Mouse (Mus musculus): ENCODE measurements at regions not wholly inside any gene's neighbourhood (a gene's known extent, or its start where the extent isn't known, plus 50 kb on each side); places are given as distances from the start of the nearest gene placed in this dataset.
A peak's percentile ranks its signal among the peaks of the same experiment; 100 is the strongest.
"Not testable (repeated sequence)": the region's sequence is repeated elsewhere in the genome, so short reads cannot be mapped to it uniquely, and the experiment has no call there.

DNA sequence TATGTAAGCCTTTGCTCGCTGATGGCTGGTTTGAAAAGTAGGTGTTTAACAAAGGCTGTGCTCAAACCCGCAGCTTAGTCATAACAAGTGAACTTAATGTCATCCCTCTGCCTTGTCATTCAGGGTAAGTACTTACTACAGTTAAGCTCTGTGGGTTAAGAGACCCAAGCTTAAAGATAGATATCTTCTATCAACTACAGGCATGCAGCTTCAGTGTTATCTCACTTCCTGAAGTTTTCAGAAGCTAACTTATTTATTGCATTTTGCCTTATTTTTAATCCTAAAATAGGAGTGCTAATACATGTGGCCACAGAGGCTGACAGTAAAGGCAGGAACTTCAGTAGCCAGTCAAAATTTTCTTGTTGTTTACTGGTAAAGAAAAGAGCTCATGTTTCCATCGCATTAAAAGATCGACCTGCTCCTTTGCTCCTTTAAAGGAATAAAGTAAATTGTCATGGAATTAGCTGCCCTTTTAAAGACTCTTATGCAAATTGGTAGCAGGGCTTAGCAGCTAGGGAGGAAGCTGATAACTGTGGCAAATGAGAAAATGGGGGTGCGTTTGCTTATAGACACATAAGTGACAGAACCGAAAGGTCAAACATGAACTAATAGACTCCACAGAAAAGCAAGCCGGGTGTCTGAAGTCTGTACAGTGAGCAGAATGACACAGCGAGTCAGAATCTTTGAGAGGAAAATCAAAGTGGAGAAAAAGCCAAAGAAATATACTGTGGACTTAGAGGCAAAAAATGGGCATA lies 55.9 kb upstream of the Inpp4b start:
- intact Hi-C loops (cut with DNase I) = no loop called here
- no peak for DNase-seq

DNA sequence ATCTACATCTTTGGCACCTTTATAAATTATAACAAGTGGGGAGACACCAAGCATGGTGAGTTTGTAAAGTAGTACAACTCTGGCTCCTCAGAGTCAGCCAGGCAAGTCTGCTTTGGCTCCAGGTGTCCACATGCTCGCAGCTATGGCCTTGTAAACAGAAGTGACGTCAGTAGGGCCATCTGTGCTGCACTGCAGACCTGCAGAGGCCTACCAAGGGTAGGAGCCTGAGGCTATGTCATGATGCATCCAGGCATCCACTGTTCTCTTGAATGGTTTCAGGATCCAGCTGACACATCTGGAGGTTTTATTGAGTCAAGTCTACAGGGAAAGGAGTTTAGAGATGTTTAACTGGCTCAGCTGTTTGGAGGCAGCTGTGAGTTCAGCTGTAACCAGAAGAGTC lies 82.3 kb upstream of the Inpp4b start:
- intact Hi-C loops (cut with DNase I) = no loop called here
- DNase-seq = no peak

DNA sequence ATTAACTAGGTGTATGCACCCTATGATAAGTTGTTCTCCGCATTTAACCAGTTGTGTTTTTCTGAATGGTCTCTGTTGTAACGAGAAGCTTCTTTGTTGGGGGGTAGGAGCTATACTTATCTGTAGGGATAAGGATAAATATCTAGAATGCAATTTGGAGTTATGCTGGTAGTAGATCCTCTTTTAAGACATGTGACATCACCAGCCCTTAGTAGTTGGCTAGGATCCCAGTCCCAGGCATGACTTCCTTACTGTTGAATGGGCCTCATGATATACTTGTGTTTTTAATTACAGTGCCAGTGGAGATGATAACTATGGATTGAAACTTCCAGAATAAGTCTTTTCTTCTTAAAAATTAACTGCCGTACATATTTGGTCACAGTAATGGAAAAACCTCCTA lies 118.5 kb upstream of the Inpp4b start:
- intact Hi-C loops (cut with DNase I) = no loop called here
- no peak for DNase-seq

DNA sequence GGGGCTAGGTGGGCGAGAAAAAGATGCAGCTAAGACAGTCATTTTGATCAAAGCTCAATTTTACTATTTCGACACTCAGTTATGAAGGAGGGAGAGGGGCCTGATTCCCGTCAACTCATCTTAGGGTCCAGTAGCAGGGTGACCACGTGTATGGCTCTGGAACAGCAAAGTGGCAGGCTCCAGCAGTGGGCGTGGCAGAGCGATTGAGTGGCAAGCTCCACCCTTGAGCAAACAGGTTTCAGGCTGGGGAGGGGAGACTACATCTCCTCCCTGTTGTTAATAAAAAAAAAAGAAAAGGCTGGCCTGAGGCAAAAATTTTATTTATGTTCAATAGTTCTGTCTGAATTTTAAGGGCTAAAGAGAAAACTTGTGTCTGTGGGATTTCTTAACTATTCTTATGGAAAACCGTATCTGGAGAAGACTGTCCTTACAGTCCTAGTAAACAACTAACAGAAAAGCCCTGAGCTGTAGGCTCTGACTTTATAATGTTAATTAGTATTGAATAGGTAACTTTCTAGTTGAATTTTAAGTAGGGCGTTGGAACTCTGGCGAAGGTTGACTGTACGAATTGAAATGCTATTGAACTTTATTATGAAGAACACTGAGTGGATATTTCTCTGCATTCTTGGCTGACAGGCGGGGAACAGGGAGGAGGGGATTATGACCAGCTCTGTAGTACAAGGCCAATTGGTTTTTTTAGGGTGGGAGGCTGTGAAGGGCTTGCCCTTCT lies 155.1 kb upstream of the Inpp4b start:
- intact Hi-C loops (cut with DNase I); DNase-seq: not testable (repeated sequence)

DNA sequence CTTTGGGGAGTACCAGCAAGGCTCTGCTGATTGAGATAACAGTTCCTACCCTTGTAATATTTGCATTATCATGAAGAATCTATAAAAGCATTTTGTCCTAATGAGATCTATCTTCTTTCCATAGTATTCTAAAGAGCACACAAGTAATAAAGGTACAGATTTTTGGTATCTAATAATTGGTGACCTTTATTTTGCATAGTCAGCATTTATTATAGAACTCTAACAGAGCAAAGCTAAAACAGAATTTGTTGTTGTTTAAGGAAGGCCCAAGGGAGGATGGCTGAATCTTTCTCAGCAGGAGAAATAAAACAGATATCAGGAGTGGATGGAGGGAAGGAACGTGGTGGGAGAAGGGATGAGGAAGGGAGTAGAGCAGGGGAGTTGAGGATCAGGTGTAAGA lies 160.8 kb upstream of the Usp38 start:
- intact Hi-C loops (cut with DNase I) = no loop called here
- DNase-seq = no peak

DNA sequence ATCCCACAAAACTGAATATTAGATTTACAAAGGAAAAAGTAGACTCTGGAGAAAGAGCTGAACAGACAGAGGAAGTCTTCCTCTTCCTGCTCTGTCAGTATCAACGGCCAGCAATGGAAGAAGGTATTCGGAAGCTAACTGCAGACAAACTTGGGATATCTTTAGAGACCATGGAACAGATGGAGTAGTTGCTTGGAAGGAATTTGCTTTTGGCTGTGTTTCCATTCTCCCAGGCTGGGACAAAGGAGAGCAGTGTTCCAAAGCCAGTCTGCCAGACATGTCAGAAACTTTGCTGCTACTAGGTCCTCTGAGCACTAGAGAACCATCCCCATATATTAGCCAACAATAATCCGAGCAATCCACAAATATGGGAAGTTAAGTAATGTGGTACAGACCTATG lies 132.5 kb upstream of the Usp38 start:
- peak in 1 of 2 experiments; percentile 11 for DNase-seq
- intact Hi-C loops (cut with DNase I) = no loop called here

DNA sequence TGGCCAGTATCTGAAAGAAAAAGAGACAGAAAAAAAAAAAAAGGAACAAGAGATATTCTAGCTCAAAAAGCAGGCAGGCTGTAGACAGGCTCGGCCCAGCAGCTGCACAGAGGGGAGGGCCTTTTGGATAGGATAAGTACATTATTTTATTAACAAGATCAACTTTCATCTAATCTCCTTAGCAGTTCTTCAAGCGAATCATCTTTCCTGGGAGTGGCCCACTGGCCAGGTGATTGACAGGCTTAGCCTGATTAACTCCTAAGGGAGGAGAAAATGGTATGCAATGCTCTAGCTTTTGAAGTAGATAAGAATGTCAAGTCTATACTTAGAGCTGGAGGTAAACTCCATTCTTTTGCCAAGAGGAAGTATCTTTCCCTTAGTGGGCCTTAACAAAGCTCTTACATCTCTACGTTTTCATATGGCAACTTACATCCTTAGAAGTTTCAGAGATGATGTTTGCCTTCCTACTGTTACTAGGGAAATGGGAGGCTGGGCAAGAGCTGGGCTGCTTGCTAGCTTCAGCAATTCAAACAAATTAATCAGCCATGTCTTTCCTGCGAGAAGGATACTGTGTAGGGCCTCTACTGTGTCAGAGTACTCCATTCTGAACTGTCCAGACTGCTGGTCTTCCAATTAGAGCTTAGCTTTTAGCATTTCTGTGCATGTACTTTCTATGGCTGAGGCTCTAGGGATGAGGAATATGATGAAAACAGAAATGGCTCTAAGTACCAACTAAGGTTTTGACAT lies 92.2 kb upstream of the Usp38 start:
- intact Hi-C loops (cut with DNase I) = no loop called here
- no peak for DNase-seq

DNA sequence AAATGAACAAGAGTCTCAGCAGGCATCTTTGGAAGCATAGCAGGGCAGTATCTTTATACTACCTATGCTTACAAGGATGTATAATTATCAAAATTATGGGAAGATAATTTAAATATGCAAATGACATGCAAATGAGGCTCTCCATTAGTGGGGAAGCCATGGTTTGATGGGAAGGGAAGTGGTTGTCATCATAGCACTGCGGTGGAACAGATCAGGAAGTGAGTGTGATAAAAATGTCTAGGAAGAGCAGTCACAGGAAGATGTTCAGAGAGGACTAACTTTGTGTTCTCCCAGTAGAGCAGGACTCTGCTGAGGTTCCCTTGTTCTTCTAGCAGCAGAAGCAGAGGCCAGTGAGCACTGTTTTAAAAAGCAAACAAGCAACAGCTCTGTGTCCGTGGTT lies 84.2 kb upstream of the Usp38 start:
- DNase-seq = no peak
- intact Hi-C loops (cut with DNase I) = no loop called here

DNA sequence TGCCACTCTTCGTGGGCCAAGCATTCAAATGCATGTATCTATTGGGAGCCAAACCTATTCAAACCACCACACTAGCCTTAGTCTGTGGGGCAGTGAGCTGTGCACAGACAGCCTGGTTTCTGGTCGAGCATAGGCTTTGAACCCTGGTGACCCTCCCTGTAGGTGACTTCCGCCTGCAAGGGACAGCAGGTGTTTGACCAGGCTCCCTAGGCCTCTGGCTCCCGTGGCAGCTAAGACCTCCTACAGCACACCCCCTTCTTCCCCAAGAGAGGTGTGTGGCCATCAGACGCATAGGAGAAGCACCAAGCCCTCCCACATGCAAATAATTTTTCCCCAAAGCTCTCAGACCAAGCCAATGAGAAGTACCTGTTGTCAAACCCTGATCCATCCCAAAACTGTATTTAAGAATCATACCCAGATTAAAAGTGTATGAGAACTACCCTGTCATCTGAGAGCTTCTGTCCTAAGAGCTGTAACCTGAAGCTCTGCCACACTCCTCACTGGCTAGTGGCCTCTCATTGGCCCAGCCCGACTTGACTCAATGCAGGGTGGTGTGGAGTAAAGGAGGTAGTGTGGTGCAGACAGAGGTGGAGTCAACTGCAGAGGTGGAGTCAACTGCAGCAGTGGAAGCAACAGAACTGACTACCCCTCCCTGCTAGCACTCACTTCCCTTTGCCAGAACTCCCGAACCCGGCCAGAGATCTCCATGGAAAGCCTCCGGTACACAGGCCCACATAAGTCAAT lies 82.5 kb upstream of the Usp38 start:
- intact Hi-C loops (cut with DNase I) = no loop called here
- DNase-seq = no peak

DNA sequence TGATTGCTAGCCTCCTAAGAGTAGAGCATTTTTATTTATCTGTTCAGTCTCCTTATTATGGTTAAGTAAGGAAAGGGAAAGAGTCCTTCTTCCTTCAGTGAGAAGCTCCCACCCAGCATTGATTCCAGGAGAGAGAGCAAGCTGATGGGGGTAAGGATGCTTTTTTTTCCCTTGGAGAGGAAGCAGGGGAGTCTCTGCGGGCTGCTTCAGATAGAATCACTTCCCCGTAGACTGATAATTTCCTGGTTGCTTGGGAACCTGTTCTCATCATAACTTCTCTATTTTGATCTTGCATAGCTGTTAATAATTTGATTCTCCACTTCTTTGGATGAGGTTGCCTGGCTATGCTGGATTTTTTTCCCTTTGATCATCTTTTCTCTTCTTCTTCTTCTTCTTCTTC lies 80.5 kb upstream of the Usp38 start:
- intact Hi-C loops (cut with DNase I) = no loop called here
- DNase-seq = no peak

DNA sequence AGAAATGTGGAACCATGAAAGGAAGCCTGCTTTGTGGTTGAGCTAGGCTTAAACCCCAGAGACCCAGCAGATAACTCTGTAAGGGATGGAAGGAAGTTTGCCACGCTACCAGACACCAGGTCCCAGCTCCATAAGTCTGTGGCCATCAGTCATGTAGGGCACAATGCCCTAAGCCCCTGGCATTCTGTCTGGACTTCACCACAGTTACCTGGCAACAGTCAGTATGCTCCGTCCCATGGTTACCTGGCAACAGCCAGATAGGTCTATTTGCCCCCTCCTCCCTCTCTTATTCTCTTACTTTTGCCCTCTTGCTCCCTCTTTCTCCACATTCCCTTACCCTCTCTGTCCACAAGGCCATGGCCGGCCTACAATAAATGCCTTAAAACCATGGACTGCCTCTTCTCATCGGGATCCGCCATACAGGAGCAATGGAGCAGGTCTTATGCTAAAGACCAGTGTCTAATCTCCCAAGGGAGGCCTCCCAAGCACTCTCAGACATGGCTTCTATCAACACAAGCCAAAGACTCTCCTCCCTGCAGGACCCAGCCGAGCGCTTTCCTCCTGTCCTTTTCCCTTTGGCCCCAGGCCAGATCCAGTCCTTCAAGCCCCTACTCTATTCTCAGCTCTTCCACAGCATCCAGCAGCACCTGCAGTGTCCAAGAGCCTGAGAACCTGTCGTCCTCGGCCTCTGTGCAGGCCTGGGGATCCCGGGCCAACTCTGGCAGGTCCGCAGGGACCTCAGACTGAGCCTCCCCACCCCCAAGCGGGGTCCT lies 66.3 kb upstream of the Usp38 start:
- DNase-seq = peak in 1 of 2 experiments; percentile 6
- intact Hi-C loops (cut with DNase I) = no loop called here

DNA sequence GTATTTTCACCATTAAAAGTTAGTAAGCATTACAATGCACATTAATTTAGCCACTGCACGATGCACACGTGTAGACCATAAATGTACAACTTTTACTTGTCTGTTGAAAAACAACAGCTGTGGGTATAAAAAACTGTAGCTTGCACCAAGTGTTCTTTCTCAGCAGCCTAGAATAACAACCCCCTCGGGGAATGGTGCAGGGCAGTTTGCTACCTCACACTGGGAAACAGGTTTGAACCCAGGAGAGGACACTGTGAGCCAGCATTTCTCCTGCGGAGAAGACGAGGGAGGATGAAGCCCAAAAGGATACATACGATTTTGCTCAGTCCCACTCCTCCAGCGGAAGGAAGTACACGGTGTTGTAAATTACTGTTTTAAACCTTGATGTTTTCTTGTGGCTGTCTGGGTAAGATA lies 65.2 kb upstream of the Usp38 start:
- DNase-seq = no peak
- intact Hi-C loops (cut with DNase I) = no loop called here

DNA sequence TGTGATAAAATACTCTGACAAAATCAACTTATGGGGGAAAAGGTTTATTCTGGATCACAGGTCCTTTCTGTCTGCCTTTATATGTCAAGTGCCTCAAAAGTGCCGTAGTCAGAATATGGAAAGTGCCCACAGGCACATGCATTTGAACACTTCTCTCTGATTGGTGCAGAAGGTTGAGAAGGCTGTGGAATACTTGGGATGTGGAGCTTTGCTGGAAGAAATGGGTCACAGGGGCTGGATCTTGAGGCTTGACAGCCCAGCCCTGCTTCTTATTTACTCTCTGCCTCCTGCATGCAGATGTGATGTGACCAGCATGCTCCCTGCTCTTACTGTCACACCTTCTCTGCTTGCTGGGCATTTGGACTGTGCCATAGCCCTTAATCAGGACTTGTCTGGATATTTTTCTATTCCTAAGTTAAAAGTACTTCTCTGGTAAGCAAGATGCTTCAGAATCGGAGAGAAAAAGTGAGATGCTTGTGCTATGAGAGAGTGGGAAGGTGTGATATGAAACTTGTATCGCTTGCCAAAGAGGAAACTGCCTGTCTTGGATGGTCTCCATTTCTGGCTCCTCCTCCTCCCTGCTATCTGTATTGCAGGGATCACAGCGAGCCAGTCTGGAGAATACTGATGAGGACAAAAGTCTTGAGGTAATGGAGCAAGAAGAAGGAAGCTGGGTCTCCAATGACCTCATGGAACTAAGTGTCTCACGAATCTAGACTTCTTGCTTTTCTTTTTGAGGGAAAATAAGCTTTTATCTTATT lies 54.5 kb upstream of the Usp38 start:
- DNase-seq = no peak
- intact Hi-C loops (cut with DNase I) = no loop called here

DNA sequence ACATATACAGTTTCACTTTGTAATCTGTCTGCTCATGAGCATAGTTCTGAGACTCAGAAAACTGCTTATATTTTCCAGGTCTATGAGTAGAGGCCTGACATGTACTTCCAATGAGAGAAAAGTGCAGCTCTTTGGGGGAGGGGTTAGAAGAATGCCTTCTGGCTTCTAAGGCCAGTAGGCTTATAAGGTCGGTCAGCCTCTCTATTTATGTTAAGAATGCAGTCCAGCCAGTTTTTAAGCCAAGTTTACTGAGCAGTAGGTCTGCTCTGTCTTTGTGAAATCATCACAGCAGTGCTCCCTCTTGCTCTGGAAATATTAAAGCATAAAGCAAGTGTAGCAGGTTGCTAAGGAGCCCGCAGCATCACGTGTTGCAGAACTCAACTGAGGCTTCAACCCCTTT lies 53.8 kb upstream of the Usp38 start:
- DNase-seq = no peak
- intact Hi-C loops (cut with DNase I) = no loop called here

DNA sequence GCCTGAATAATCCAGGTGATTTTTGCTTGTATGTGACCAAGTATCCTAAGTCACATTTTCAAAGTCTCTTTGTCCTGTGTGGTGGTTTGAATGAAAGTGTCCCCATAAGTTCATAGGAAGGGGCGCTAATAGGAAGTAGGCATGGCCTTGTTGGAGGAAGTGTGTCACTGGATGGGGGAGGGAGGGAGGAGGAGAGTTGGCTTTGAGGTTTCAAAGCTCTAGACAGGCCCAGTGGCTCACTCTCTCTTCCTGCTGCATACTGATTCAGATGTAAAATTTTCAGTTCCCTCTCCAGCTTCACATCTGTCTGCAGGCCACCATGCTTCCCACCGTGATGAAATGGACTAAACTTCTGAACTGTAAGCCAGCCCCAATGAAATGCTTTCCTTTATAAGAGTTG lies 52.0 kb upstream of the Usp38 start:
- no peak for DNase-seq
- intact Hi-C loops (cut with DNase I) = no loop called here
